Mouse (Mus musculus): ENCODE data around the gene Gm21961. TPM values are rescaled to one million over a fixed set of nuclear protein-coding genes. Genes with fewer than 3 reads are reported as not detected.

Gene Gm21961
- total and polyA plus RNA-seq, 3 experiments: not detected

- Histone ChIP-seq H3K36me3 (ENCODE audit: control insufficient read depth in 1 of 2, insufficient read depth in 2 of 2, low read length in 2 of 2) (no peaks in the 10 kb centered on the region), H3K9ac (ENCODE audit: control insufficient read depth, low read depth, low read length, poor library complexity, severe bottlenecking) (no peak overlapping the region), H3K27me3 (ENCODE audit: control insufficient read depth in 1 of 2, insufficient read depth in 2 of 2, low read length in 2 of 2) (no peaks in the 10 kb centered on the region), H3K27ac (ENCODE audit: control insufficient read depth, low read depth, low read length) (no peak overlapping the region), H3K79me2 (ENCODE audit: control insufficient read depth, insufficient read depth, low read length, poor library complexity) (no peaks in the 10 kb centered on the region), H3K9me3 (replicated peaks; ENCODE audit: insufficient read depth, low read length) (no peaks in the 10 kb centered on the region), H3K4me1 (ENCODE audit: control insufficient read depth in 1 of 2, insufficient read depth in 2 of 2, low read length in 2 of 2) (no peaks in the 10 kb centered on the region), H3K4me3 (ENCODE audit: control insufficient read depth in 1 of 2, insufficient read depth in 1 of 2, low read depth in 2 of 2, low read length in 2 of 2) (no peak overlapping the region)
- DNase-seq (ENCODE audit: low read depth, low spot score): no peak
- TF ChIP-seq TBP (IDR thresholded peaks at IDR 0.05; ENCODE audit: low read depth, low read length): no peak
- TF ChIP-seq MAFK (IDR thresholded peaks at IDR 0.05; ENCODE audit: borderline replicate concordance, low read depth, low read length): no peak
- TF ChIP-seq MAZ (IDR thresholded peaks at IDR 0.05; ENCODE audit: low read depth, low read length): no peak
- no peak for TF ChIP-seq CHD2 (IDR thresholded peaks at IDR 0.05; ENCODE audit: low read length)
- no peak for TF ChIP-seq GABPA (IDR thresholded peaks at IDR 0.05; ENCODE audit: low read depth, low read length)
- TF ChIP-seq SMC3 (IDR thresholded peaks at IDR 0.05; ENCODE audit: low read depth, low read length): no peak
Measured at GRCm38 (mm10) chr15:65017971-65018370, 3.3 kb upstream of the Gm21961 start.

- Histone ChIP-seq H3K36me3 (ENCODE audit: control insufficient read depth in 1 of 2, insufficient read depth in 2 of 2, low read length in 2 of 2) (no peaks in the 10 kb centered on the region), H3K27me3 (ENCODE audit: control insufficient read depth in 1 of 2, insufficient read depth in 2 of 2, low read length in 2 of 2) (no peaks in the 10 kb centered on the region), H3K79me2 (ENCODE audit: control insufficient read depth, insufficient read depth, low read length, poor library complexity) (no peaks in the 10 kb centered on the region), H3K4me1 (ENCODE audit: control insufficient read depth in 1 of 2, insufficient read depth in 2 of 2, low read length in 2 of 2) (no peaks in the 10 kb centered on the region), H3K9ac (ENCODE audit: control insufficient read depth, low read depth, low read length, poor library complexity, severe bottlenecking) (no peak overlapping the region), H3K4me3 (ENCODE audit: control insufficient read depth in 1 of 2, insufficient read depth in 1 of 2, low read depth in 2 of 2, low read length in 2 of 2) (no peak overlapping the region), H3K27ac (ENCODE audit: control insufficient read depth, low read depth, low read length) (no peak overlapping the region), H3K9me3 (replicated peaks; ENCODE audit: insufficient read depth, low read length) (no peaks in the 10 kb centered on the region)
- no peak for DNase-seq (ENCODE audit: low read depth, low spot score)
- TF ChIP-seq TCF12 (IDR thresholded peaks at IDR 0.05; ENCODE audit: low read depth, low read length) (no peak), EP300 (IDR thresholded peaks at IDR 0.05; ENCODE audit: low read depth in 1 of 2, low read length in 2 of 2) (no peak), SMC3 (IDR thresholded peaks at IDR 0.05; ENCODE audit: low read depth, low read length) (no peak), CHD1 (IDR thresholded peaks at IDR 0.05; ENCODE audit: low read depth, low read length) (no peak), SIN3A (IDR thresholded peaks at IDR 0.05; ENCODE audit: low read length) (no peak), CTCF (IDR thresholded peaks at IDR 0.05 in 2 of 3, conservative IDR thresholded peaks at IDR 0.05 in 1 of 3; ENCODE audit: control insufficient read depth in 1 of 3, insufficient read depth in 1 of 3, low read depth in 2 of 3, low read length in 3 of 3, poor library complexity in 1 of 3, severe bottlenecking in 1 of 3) (no peak), ZKSCAN1 (IDR thresholded peaks at IDR 0.05; ENCODE audit: low read depth, low read length) (no peak), JUND (IDR thresholded peaks at IDR 0.05; ENCODE audit: low read depth, low read length) (no peak)
Measured at GRCm38 (mm10) chr15:65006177-65006576, 8.5 kb downstream of the Gm21961 start.

- no peak overlapping the region for H3K9ac ChIP-seq (ENCODE audit: control insufficient read depth, low read depth, low read length, poor library complexity, severe bottlenecking)
- H3K27me3 ChIP-seq (ENCODE audit: control insufficient read depth in 1 of 2, insufficient read depth in 2 of 2, low read length in 2 of 2): no peaks in the 10 kb centered on the region
- no peak overlapping the region for H3K27ac ChIP-seq (ENCODE audit: control insufficient read depth, low read depth, low read length)
- H3K79me2 ChIP-seq (ENCODE audit: control insufficient read depth, insufficient read depth, low read length, poor library complexity): no peaks in the 10 kb centered on the region
- H3K36me3 ChIP-seq (ENCODE audit: control insufficient read depth in 1 of 2, insufficient read depth in 2 of 2, low read length in 2 of 2): no peaks in the 10 kb centered on the region
- H3K9me3 ChIP-seq (replicated peaks; ENCODE audit: insufficient read depth, low read length): no peaks in the 10 kb centered on the region
- no peak for DNase-seq (ENCODE audit: low read depth, low spot score)
- no peaks in the 10 kb centered on the region for H3K4me1 ChIP-seq (ENCODE audit: control insufficient read depth in 1 of 2, insufficient read depth in 2 of 2, low read length in 2 of 2)
- TF ChIP-seq UBTF (IDR thresholded peaks at IDR 0.05; ENCODE audit: borderline replicate concordance, insufficient read depth, low read depth, low read length) (no peak), ZMIZ1 (IDR thresholded peaks at IDR 0.05; ENCODE audit: low read depth, low read length) (no peak), USF2 (IDR thresholded peaks at IDR 0.05; ENCODE audit: borderline replicate concordance in 1 of 2, insufficient read depth in 1 of 2, low read depth in 1 of 2, low read length in 2 of 2) (no peak), MEF2A (IDR thresholded peaks at IDR 0.05; ENCODE audit: extremely low read depth, insufficient replicate concordance, low read depth, low read length, poor library complexity, severe bottlenecking) (no peak), ZKSCAN1 (IDR thresholded peaks at IDR 0.05; ENCODE audit: low read depth, low read length) (no peak), JUND (IDR thresholded peaks at IDR 0.05; ENCODE audit: low read depth, low read length) (no peak), TCF12 (IDR thresholded peaks at IDR 0.05; ENCODE audit: low read depth, low read length) (no peak), EP300 (IDR thresholded peaks at IDR 0.05; ENCODE audit: low read depth in 1 of 2, low read length in 2 of 2) (no peak), ETS1 (IDR thresholded peaks at IDR 0.05; ENCODE audit: low read depth, low read length) (no peak), NELFE (IDR thresholded peaks at IDR 0.05; ENCODE audit: low read depth, low read length) (no peak), CTCF (IDR thresholded peaks at IDR 0.05 in 2 of 3, conservative IDR thresholded peaks at IDR 0.05 in 1 of 3; ENCODE audit: control insufficient read depth in 1 of 3, insufficient read depth in 1 of 3, low read depth in 2 of 3, low read length in 3 of 3, poor library complexity in 1 of 3, severe bottlenecking in 1 of 3) (no peak), E2F4 (IDR thresholded peaks at IDR 0.05; ENCODE audit: borderline replicate concordance, low read depth, low read length) (no peak), USF1 (IDR thresholded peaks at IDR 0.05; ENCODE audit: low read depth, low read length) (no peak), SIN3A (IDR thresholded peaks at IDR 0.05; ENCODE audit: low read length) (no peak), MAX (IDR thresholded peaks at IDR 0.05; ENCODE audit: low read length) (no peak), ZNF384 (IDR thresholded peaks at IDR 0.05; ENCODE audit: low read depth, low read length) (no peak)
- no peak overlapping the region for H3K4me3 ChIP-seq (ENCODE audit: control insufficient read depth in 1 of 2, insufficient read depth in 1 of 2, low read depth in 2 of 2, low read length in 2 of 2)
Measured at GRCm38 (mm10) chr15:64994498-64994897, 20.2 kb downstream of the Gm21961 start.

All from MEL (cell line).